Mouse (Mus musculus) thymus, adult 2 months (tissue): Measurements from ENCODE around the gene Rimbp2.

Source experiments
- CTCF ChIP-seq: fragments of 200-500 bp; IDR thresholded peaks from 2 replicates; pipeline ENCODE4 v1.5.1; 2012; ENCODE audit warnings: mild to moderate bottlenecking, control low read depth, low read length, moderate library complexity, borderline replicate concordance; ENCODE audit not compliant: control insufficient read depth, poor library complexity, insufficient read depth; ENCODE audit errors: extremely low read depth
- POLR2A ChIP-seq: fragments of 200-500 bp; IDR thresholded peaks from 2 replicates; pipeline ENCODE4 v1.6.1; 2012; ENCODE audit warnings: mild to moderate bottlenecking, low read length, control low read depth, moderate library complexity; ENCODE audit not compliant: control insufficient read depth, poor library complexity, insufficient read depth; ENCODE audit errors: extremely low read depth

DNA sequence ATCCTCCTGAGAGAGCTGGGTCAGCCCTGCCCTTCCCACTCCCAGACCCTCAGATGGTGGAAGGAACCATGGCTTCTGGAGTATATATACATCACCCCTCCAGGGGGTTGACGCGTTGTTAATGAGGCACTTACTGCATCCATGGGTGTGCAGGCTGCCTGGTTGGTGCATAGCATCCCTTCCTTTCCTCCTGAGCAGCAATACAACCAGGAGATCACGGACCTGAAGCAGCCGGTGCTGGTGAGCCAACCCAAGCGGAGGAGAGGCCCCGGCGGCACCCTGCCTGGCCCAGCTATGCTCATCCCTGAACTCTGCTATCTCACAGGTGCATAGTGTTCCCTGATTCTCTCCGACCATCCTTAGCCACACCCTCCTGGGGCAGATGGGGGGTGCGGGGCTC is 208.1 kb downstream of the Rimbp2 start:
- no peak for TF ChIP-seq CTCF
- TF ChIP-seq POLR2A: no peak
